Mouse (Mus musculus): ENCODE results near the gene Gm21188. TPM values are rescaled to one million over a fixed set of nuclear protein-coding genes. Genes with fewer than 3 reads are reported as not detected.
"Not testable (repeated sequence)": the region's sequence is repeated elsewhere in the genome, so short reads cannot be mapped to it uniquely, and the experiment has no call there.

Gm21188 gene
- polyA plus RNA-seq, 2 experiments, result 0.08 to 0.34 TPM

- not testable (repeated sequence) for H3K9ac ChIP-seq (replicated peaks); H3K9me3 ChIP-seq (ENCODE audit: control insufficient read depth, low read length); H3K27ac ChIP-seq; ATAC-seq (ENCODE audit: insufficient read depth); H3K4me1 ChIP-seq (replicated peaks; ENCODE audit: control insufficient read depth in 2 of 2, insufficient read depth in 2 of 2, low read length in 1 of 2); DNase-seq (ENCODE audit: low read depth in 3 of 3, low spot score in 3 of 3); H3K27me3 ChIP-seq (ENCODE audit: control insufficient read depth, insufficient read depth, low read length); H3K36me3 ChIP-seq (replicated peaks; ENCODE audit: control insufficient read depth, insufficient read depth, low read depth); H3K4me2 ChIP-seq (ENCODE audit: low read depth); H3K4me3 ChIP-seq (ENCODE audit: insufficient read depth in 1 of 2, low read depth in 2 of 2, low read length in 2 of 2)
- no CpG with 5 or more reads among the region's 5 CpGs for WGBS (ENCODE audit: insufficient replicate concordance)
Measured at GRCm38 (mm10) chr13:120013544-120013943, 38.5 kb downstream of the Gm21188 start.

- H3K36me3 ChIP-seq (replicated peaks; ENCODE audit: control insufficient read depth, insufficient read depth, low read depth); H3K9ac ChIP-seq (replicated peaks); ATAC-seq (ENCODE audit: insufficient read depth); H3K9me3 ChIP-seq (ENCODE audit: control insufficient read depth, low read length); H3K4me2 ChIP-seq (ENCODE audit: low read depth); H3K27me3 ChIP-seq (ENCODE audit: control insufficient read depth, insufficient read depth, low read length); H3K4me1 ChIP-seq (replicated peaks; ENCODE audit: control insufficient read depth in 2 of 2, insufficient read depth in 2 of 2, low read length in 1 of 2); DNase-seq (ENCODE audit: low read depth in 3 of 3, low spot score in 3 of 3); H3K4me3 ChIP-seq (ENCODE audit: insufficient read depth in 1 of 2, low read depth in 2 of 2, low read length in 2 of 2); H3K27ac ChIP-seq: not testable (repeated sequence)
Measured at GRCm38 (mm10) chr13:120010068-120010467, 41.9 kb downstream of the Gm21188 start.

GRCm38 (mm10) chr13:119999215-119999614 is 52.8 kb downstream of the Gm21188 start:
- H3K36me3 ChIP-seq (replicated peaks; ENCODE audit: control insufficient read depth, insufficient read depth, low read depth); H3K4me1 ChIP-seq (replicated peaks; ENCODE audit: control insufficient read depth in 2 of 2, insufficient read depth in 2 of 2, low read length in 1 of 2); H3K27me3 ChIP-seq (ENCODE audit: control insufficient read depth, insufficient read depth, low read length); ATAC-seq (ENCODE audit: insufficient read depth); DNase-seq (ENCODE audit: low read depth in 3 of 3, low spot score in 3 of 3); H3K4me2 ChIP-seq (ENCODE audit: low read depth); H3K9me3 ChIP-seq (ENCODE audit: control insufficient read depth, low read length); H3K4me3 ChIP-seq (ENCODE audit: insufficient read depth in 1 of 2, low read depth in 2 of 2, low read length in 2 of 2); H3K27ac ChIP-seq; H3K9ac ChIP-seq (replicated peaks): not testable (repeated sequence)
- whole genome bisulfite sequencing (ENCODE audit: insufficient replicate concordance), result no CpG with 5 or more reads among the region's 4 CpGs

GRCm38 (mm10) chr13:119998442-119999086 is 53.4 kb downstream of the Gm21188 start:
- WGBS (ENCODE audit: insufficient replicate concordance), result no CpG with 5 or more reads among the region's 22 CpGs
- not testable (repeated sequence) for H3K9ac ChIP-seq (replicated peaks); H3K9me3 ChIP-seq (ENCODE audit: control insufficient read depth, low read length); H3K36me3 ChIP-seq (replicated peaks; ENCODE audit: control insufficient read depth, insufficient read depth, low read depth); H3K4me3 ChIP-seq (ENCODE audit: insufficient read depth in 1 of 2, low read depth in 2 of 2, low read length in 2 of 2); ATAC-seq (ENCODE audit: insufficient read depth); H3K27ac ChIP-seq; DNase-seq (ENCODE audit: low read depth in 3 of 3, low spot score in 3 of 3); H3K27me3 ChIP-seq (ENCODE audit: control insufficient read depth, insufficient read depth, low read length); H3K4me1 ChIP-seq (replicated peaks; ENCODE audit: control insufficient read depth in 2 of 2, insufficient read depth in 2 of 2, low read length in 1 of 2); H3K4me2 ChIP-seq (ENCODE audit: low read depth)

DNA sequence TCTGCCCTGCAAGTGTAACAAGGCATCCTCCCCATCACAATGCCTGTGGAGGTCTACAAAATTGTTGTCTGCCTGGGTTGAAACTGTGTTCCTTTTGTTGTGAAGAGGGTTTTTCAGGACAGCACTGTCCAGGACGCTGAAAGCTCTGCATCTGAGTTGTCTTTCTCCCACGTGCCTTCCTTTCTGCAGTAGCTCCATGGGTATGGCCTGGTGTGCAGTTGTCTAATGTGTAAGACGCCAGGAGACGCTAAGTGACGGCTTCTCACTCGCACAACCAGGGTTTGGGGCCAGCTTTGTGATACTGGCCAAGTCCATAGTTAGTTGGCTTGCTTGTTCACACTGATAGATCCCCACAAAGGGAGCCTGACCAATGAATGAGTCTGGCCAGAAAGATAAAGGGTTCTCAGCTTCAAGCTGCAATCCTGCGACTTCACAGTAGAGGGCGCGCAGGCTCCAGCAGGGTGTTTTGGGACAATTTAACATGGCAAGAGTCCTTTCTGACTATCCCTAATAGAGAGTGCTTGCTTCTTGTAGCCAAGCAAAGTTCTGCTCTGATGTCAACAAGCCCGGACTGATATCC is 60.0 kb downstream of the Gm21188 start:
- not testable (repeated sequence) for ATAC-seq (ENCODE audit: insufficient read depth)

GRCm38 (mm10) chr13:119991264-119991663 is 60.7 kb downstream of the Gm21188 start:
- H3K27me3 ChIP-seq (ENCODE audit: control insufficient read depth, insufficient read depth, low read length); H3K4me1 ChIP-seq (replicated peaks; ENCODE audit: control insufficient read depth in 2 of 2, insufficient read depth in 2 of 2, low read length in 1 of 2); DNase-seq (ENCODE audit: low read depth in 3 of 3, low spot score in 3 of 3); H3K4me3 ChIP-seq (ENCODE audit: insufficient read depth in 1 of 2, low read depth in 2 of 2, low read length in 2 of 2); H3K9me3 ChIP-seq (ENCODE audit: control insufficient read depth, low read length); H3K27ac ChIP-seq; ATAC-seq (ENCODE audit: insufficient read depth); H3K4me2 ChIP-seq (ENCODE audit: low read depth); H3K36me3 ChIP-seq (replicated peaks; ENCODE audit: control insufficient read depth, insufficient read depth, low read depth); H3K9ac ChIP-seq (replicated peaks): not testable (repeated sequence)
- no CpG with 5 or more reads among the region's 13 CpGs for WGBS (ENCODE audit: insufficient replicate concordance)

More for the DNA sequence above, 60.0 kb downstream of the Gm21188 start:
- H3K4me1 ChIP-seq (replicated peaks; ENCODE audit: control insufficient read depth in 2 of 2, insufficient read depth in 2 of 2, low read length in 1 of 2); H3K4me2 ChIP-seq (ENCODE audit: low read depth); H3K27me3 ChIP-seq (ENCODE audit: control insufficient read depth, insufficient read depth, low read length); H3K4me3 ChIP-seq (ENCODE audit: insufficient read depth in 1 of 2, low read depth in 2 of 2, low read length in 2 of 2); H3K9ac ChIP-seq (replicated peaks); DNase-seq (ENCODE audit: low read depth in 3 of 3, low spot score in 3 of 3); H3K27ac ChIP-seq; H3K9me3 ChIP-seq (ENCODE audit: control insufficient read depth, low read length); H3K36me3 ChIP-seq (replicated peaks; ENCODE audit: control insufficient read depth, insufficient read depth, low read depth): not testable (repeated sequence)
- WGBS (ENCODE audit: insufficient replicate concordance), result no CpG with 5 or more reads among the region's 10 CpGs

Other genes with a start within 250 kb of the Gm21188 start
- not detected in 2 replicates for gene AF067063, start 222.0 kb downstream of the Gm21188 start, polyA plus RNA-seq (2012; rRNA removed)
- not detected in 2 replicates for gene AF067063, start 222.0 kb downstream of the Gm21188 start, polyA plus RNA-seq (2014; fragmentation: Nextera tagmentation; extraction: Ambion mirVana)
- not detected in 2 replicates for gene D13Ertd608e, start 216.2 kb downstream of the Gm21188 start, polyA plus RNA-seq (2012; rRNA removed)
- not detected in 2 replicates for gene D13Ertd608e, start 216.2 kb downstream of the Gm21188 start, polyA plus RNA-seq (2014; fragmentation: Nextera tagmentation; extraction: Ambion mirVana)
- not detected in 2 replicates for gene Tcstv1, start 157.4 kb downstream of the Gm21188 start, polyA plus RNA-seq (2012; rRNA removed)
- gene Tcstv1, start 157.4 kb downstream of the Gm21188 start, polyA plus RNA-seq (2014; fragmentation: Nextera tagmentation; extraction: Ambion mirVana), result not detected in 2 replicates
- not detected in 2 replicates for gene Gm21761, start 122.9 kb downstream of the Gm21188 start, polyA plus RNA-seq (2012; rRNA removed)
- gene Gm21761, start 122.9 kb downstream of the Gm21188 start, polyA plus RNA-seq (2014; fragmentation: Nextera tagmentation; extraction: Ambion mirVana), result not detected in 2 replicates
- not detected in 2 replicates for gene B020031M17Rik, start 101.4 kb downstream of the Gm21188 start, polyA plus RNA-seq (2012; rRNA removed)
- not detected in 2 replicates for gene B020031M17Rik, start 101.4 kb downstream of the Gm21188 start, polyA plus RNA-seq (2014; fragmentation: Nextera tagmentation; extraction: Ambion mirVana)
- gene Gm36079, start 25.2 kb downstream of the Gm21188 start, polyA plus RNA-seq (2012; rRNA removed), result not detected in 2 replicates
- gene Gm36079, start 25.2 kb downstream of the Gm21188 start, polyA plus RNA-seq (2014; fragmentation: Nextera tagmentation; extraction: Ambion mirVana), result not detected in 2 replicates
- gene Gm20767, start 88.1 kb upstream of the Gm21188 start, polyA plus RNA-seq (2012; rRNA removed), result not detected in 2 replicates
- gene Gm20767, start 88.1 kb upstream of the Gm21188 start, polyA plus RNA-seq (2014; fragmentation: Nextera tagmentation; extraction: Ambion mirVana), result not detected in 2 replicates
- gene Gm21818, start 120.2 kb upstream of the Gm21188 start, polyA plus RNA-seq (2012; rRNA removed), result not detected in 2 replicates
- gene Gm21818, start 120.2 kb upstream of the Gm21188 start, polyA plus RNA-seq (2014; fragmentation: Nextera tagmentation; extraction: Ambion mirVana), result not detected in 2 replicates
- gene Gm21762, start 163.8 kb upstream of the Gm21188 start, polyA plus RNA-seq (2012; rRNA removed), result not detected in 2 replicates
- not detected in 2 replicates for gene Gm21762, start 163.8 kb upstream of the Gm21188 start, polyA plus RNA-seq (2014; fragmentation: Nextera tagmentation; extraction: Ambion mirVana)
- not detected in 2 replicates for gene Gm21731, start 186.9 kb upstream of the Gm21188 start, polyA plus RNA-seq (2012; rRNA removed)
- not detected in 2 replicates for gene Gm21731, start 186.9 kb upstream of the Gm21188 start, polyA plus RNA-seq (2014; fragmentation: Nextera tagmentation; extraction: Ambion mirVana)
- gene AF067061, start 210.9 kb upstream of the Gm21188 start, polyA plus RNA-seq (2012; rRNA removed), result not detected in 2 replicates
- gene AF067061, start 210.9 kb upstream of the Gm21188 start, polyA plus RNA-seq (2014; fragmentation: Nextera tagmentation; extraction: Ambion mirVana), result not detected in 2 replicates
- gene BC147527, start 248.2 kb upstream of the Gm21188 start, polyA plus RNA-seq (2012; rRNA removed), result 0.17 and 0.36 TPM in 2 replicates
- gene BC147527, start 248.2 kb upstream of the Gm21188 start, polyA plus RNA-seq (2014; fragmentation: Nextera tagmentation; extraction: Ambion mirVana), result 0.29 and 0.44 TPM in 2 replicates

Measured in liver, embryonic 14.5 days (tissue).